Mouse (Mus musculus) megakaryocyte, embryonic 14.5 days (primary cell): ENCODE measurements at regions not wholly inside any gene's neighbourhood (a gene's known extent, or its start where the extent isn't known, plus 50 kb on each side); places are given as distances from the start of the nearest gene placed in this dataset.

Experiments
- FLI1 ChIP-seq: IDR thresholded peaks from 2 replicates; pipeline ENCODE4 v1.6.1; 2012; ENCODE audit warnings: low read length, inconsistent platforms, mixed read lengths
- GATA1 ChIP-seq: IDR thresholded peaks from 3 replicates; pipeline ENCODE4 v1.6.1; 2012; ENCODE audit warnings: mixed read lengths, low read length, inconsistent platforms, borderline replicate concordance

- TF ChIP-seq GATA1 (no peak), FLI1 (no peak)
Measured at GRCm38 (mm10) chr6:99782996-99783395, 56.8 kb upstream of the Prok2 start.
